Mouse (Mus musculus) E14TG2a.4 (cell line): ENCODE data around the gene Zfp526.

Experiments used
- CTCF ChIP-seq: conservative IDR thresholded peaks from 2 replicates; pipeline ENCODE4 v1.5.1; 2014; ENCODE audit warnings: low read length
- NANOG ChIP-seq: IDR thresholded peaks from 2 replicates; pipeline ENCODE4 v1.6.1; 2014; ENCODE audit warnings: borderline replicate concordance, low read length, mixed read lengths
- POU5F1 ChIP-seq: IDR thresholded peaks from 2 replicates; pipeline ENCODE4 v1.6.1; 2014; ENCODE audit warnings: low read length, borderline replicate concordance

- no peak for TF ChIP-seq CTCF
- TF ChIP-seq POU5F1, result no peak
- no peak for TF ChIP-seq NANOG
Measured at GRCm38 (mm10) chr7:25237249-25238014, 16.2 kb downstream of the Zfp526 start, which contains the start of gene Gsk3a.
